Mouse (Mus musculus) erythroblast, embryonic 14.5 days (primary cell): ENCODE results near the gene Klhl29. TPM values are rescaled to one million over a fixed set of nuclear protein-coding genes. Genes with fewer than 3 reads are reported as not detected.

Experiments used
- H3K27me3 ChIP-seq: 2 replicates; pipeline ENCODE4 v1.6.1; 2012; ENCODE audit warnings: inconsistent platforms; ENCODE audit not compliant: control insufficient read depth
- H3K36me3 ChIP-seq: 2 replicates; pipeline ENCODE4 v1.6.1; 2012; ENCODE audit warnings: mild to moderate bottlenecking, inconsistent platforms; ENCODE audit not compliant: control insufficient read depth
- H3K4me1 ChIP-seq: 2 replicates; pipeline ENCODE4 v1.6.1; 2012; ENCODE audit warnings: inconsistent platforms; ENCODE audit not compliant: control insufficient read depth
- H3K4me3 ChIP-seq: replicated peaks from 2 replicates; pipeline ENCODE3; 2012; ENCODE audit warnings: moderate library complexity, mild to moderate bottlenecking, inconsistent platforms
- H3K9me3 ChIP-seq: 2 replicates; pipeline ENCODE4 v1.6.1; 2012; ENCODE audit warnings: low read length, inconsistent platforms, mixed read lengths; ENCODE audit not compliant: control insufficient read depth
- GATA1 ChIP-seq: IDR thresholded peaks from 2 replicates; pipeline ENCODE4 v1.6.1; 2012; ENCODE audit warnings: low read length, inconsistent platforms, mixed read lengths
- TAL1 ChIP-seq: IDR thresholded peaks from 3 replicates; pipeline ENCODE4 v1.6.1; 2012; ENCODE audit warnings: low read length, inconsistent platforms, mixed read lengths
- polyA plus RNA-seq: library from polyadenylated mRNA; stranded (reverse); fragments of >175 nt; gene quantifications from 2 replicates; pipeline ENCODE4 v1.2.3, GENCODE M21; 2012

Gene Klhl29
- polyA plus RNA-seq, 1 experiment: not detected

DNA sequence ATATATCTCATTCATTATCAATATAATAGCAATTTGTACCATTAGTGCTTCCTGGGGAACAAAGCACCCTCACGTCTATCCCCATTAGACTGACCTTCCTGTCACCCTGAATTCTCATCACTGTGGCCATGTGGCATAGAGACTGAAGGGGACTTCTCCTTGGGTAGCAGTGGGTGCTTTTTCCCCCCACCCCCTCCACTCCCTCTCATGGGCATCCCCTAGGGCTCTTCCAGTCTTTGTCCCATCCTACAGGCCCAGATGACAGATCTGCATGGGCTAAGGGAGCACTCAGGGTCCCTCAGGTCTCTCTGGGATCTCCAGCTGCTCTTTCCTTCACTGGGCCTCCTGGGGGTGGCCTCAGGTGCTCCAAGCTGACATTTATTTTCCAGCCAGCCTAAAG is 286.8 kb downstream of the Klhl29 start:
- Histone ChIP-seq H3K36me3 (no peaks in the 10 kb centered on the region), H3K4me3 (no peak overlapping the region), H3K27me3 (no peaks in the 10 kb centered on the region), H3K9me3 (no peaks in the 10 kb centered on the region), H3K4me1 (no peaks in the 10 kb centered on the region)
- TF ChIP-seq GATA1: no peak
- TF ChIP-seq TAL1: no peak

DNA sequence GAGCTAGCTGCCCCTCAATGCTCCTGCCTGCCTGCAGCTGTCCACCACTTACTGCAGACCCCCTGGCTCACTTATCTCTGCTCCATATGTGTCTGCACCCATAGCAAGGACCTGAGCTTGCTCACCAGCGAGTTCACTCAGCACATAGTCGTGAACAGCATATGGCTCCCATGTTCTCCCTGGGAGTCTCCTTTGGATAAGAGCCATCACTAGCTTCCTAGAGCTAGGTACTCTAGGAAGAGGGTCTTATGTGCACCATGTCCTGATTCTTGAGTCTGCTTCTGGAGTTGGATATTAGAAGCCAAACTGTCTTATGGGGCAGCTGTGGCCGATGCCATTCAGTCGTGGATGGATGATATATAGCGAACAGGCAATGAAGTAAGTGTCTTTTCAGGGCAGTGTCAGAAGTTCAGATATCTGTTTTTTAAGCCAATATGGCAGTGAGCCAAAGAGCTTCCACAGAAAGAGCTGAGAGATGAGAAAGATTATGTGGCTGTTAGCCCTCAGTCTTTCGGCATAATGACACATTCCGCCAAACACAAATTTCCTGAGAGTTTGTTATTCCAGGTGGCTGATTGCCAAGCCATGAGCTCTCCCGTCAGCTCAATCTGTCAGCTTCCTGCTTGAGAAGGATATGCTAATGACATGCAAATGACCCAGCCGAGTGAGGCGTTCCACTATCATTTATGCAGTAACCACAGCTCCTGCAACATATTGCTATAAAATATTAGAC is 287.5 kb downstream of the Klhl29 start:
- Histone ChIP-seq H3K27me3 (no peaks in the 10 kb centered on the region), H3K9me3 (no peaks in the 10 kb centered on the region), H3K4me3 (no peak overlapping the region), H3K4me1 (no peaks in the 10 kb centered on the region), H3K36me3 (no peaks in the 10 kb centered on the region)
- TF ChIP-seq GATA1: no peak
- no peak for TF ChIP-seq TAL1

DNA sequence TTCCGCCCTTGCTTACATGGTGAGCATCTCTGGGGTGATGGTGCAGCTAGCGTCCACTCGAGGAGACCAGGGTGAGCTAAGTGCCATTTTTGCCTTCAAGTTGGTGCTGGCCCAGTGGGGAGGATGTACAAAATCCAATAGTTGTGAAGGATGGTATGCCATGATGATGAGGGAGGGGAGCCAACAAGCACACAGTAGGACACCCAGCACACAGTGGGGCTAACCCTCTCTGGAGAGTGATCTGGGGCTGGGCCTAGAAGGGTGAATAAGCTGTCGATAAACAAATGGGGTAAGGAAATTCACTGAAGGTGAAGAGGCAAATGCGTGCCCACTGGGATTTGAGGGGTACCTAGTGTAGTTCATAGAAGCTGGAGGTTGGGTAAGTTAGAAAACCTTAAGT is 290.8 kb downstream of the Klhl29 start:
- Histone ChIP-seq H3K4me1 (no peaks in the 10 kb centered on the region), H3K27me3 (no peaks in the 10 kb centered on the region), H3K4me3 (no peak overlapping the region), H3K36me3 (no peaks in the 10 kb centered on the region), H3K9me3 (no peaks in the 10 kb centered on the region; the same call in 1 of the 2 replicates)
- TF ChIP-seq TAL1 (no peak), GATA1 (no peak)

DNA sequence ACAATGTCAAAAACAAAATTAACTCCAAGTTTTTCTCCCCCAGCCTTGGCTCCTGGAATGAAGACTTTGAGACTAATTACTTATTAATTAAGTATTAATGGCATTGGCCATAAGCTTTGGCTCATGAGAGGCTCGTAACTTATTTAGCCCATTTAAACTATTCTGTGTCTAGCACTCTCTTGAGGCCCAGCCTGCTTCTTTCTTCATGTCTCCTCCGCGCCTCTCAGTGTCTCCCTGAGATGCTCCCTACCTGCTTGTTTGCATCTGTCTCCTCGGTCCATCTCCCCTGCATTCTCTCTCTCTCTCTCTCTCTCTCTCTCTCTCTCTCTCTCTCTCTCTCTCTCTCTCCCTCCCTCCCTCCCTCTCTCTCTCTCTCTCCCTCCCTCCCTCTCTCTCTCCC is 294.0 kb downstream of the Klhl29 start:
- Histone ChIP-seq H3K4me3 (no peak overlapping the region), H3K27me3 (no peaks in the 10 kb centered on the region), H3K9me3 (no peaks in the 10 kb centered on the region; the same call in 1 of the 2 replicates), H3K36me3 (no peaks in the 10 kb centered on the region), H3K4me1 (no peaks in the 10 kb centered on the region)
- TF ChIP-seq TAL1 (no peak), GATA1 (no peak)

GRCm38 (mm10) chr12:5073191-5073590 is 302.3 kb downstream of the Klhl29 start:
- Histone ChIP-seq H3K4me3 (no peak overlapping the region), H3K27me3 (no peaks in the 10 kb centered on the region), H3K4me1 (no peaks in the 10 kb centered on the region), H3K36me3 (no peaks in the 10 kb centered on the region), H3K9me3 (no peaks in the 10 kb centered on the region)
- TF ChIP-seq GATA1: no peak
- no peak for TF ChIP-seq TAL1

DNA sequence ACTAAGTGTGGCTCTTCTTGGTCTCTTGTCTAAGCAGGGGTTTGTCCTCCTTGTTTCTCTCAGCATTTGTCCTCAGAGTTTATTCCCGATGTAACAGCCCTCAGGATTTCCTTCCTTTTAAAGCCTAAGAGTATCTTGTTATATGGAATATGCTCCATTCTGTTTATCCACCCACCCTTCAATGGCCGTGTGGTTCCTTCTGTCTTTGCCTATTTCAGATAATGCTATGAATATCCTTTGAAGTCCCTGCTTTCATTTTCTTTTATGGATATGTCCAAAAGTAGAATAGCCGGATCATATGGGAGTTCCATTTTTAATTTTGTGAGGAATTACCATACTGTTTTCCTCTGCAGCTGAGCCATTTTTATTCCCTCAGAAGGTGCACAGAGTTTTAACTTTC is 305.4 kb downstream of the Klhl29 start:
- TF ChIP-seq TAL1 (no peak), GATA1 (no peak)
- Histone ChIP-seq H3K27me3 (no peaks in the 10 kb centered on the region), H3K36me3 (no peaks in the 10 kb centered on the region), H3K9me3 (no peaks in the 10 kb centered on the region), H3K4me3 (no peak overlapping the region), H3K4me1 (no peaks in the 10 kb centered on the region)

DNA sequence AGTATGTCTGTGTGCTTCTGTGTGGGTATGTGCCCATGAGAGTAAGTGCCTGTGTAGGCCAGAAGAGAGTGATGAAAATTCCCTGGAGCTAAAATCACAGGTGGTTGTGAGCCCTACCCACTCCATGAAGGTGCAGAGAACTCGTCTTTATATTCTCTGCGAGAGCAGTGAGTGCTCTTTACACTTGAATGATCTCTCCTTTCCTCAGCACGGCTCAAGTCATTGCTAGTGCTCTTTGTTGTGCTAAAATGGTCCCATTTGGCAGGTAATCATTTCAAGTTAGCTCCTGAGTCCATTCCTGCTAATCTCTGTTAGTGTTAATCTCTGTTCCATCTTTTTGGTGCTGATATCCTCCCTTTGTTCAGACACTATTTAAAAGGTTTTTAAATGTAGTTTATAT is 307.9 kb downstream of the Klhl29 start:
- no peak for TF ChIP-seq TAL1
- Histone ChIP-seq H3K36me3 (no peaks in the 10 kb centered on the region), H3K9me3 (peaks cover 4% of the 10 kb centered on the region), H3K4me1 (no peaks in the 10 kb centered on the region), H3K4me3 (no peak overlapping the region), H3K27me3 (no peaks in the 10 kb centered on the region)

- Histone ChIP-seq H3K36me3 (peaks cover 19% of the 10 kb centered on the region), H3K4me3 (no peak overlapping the region), H3K27me3 (no peaks in the 10 kb centered on the region; the same call in 1 of the 2 replicates), H3K4me1 (no peaks in the 10 kb centered on the region), H3K9me3 (peaks cover 30% of the 10 kb centered on the region)
- TF ChIP-seq TAL1 (no peak), GATA1 (no peak)
Observed at GRCm38 (mm10) chr12:5048104-5048503, 327.4 kb downstream of the Klhl29 start.

DNA sequence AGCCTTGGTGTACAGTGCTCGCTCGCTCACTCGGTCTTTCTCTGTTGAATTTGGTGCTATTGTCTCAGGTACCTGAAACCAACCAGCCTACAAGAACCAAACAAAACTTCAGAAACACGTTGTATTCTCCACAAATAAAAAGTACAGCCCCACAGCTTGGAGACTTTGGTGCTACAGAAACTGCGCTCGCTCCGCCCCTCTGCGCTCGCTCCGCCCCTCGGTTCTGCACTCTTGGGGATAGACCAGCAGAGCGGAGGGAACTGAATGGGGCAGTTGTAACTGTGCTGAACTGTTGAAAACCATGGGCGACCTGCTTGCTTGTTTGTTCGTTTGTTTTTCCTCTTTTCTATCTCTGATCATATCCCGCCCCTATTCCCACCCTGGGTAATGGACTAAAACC is 331.3 kb downstream of the Klhl29 start:
- peaks cover 46% of the 10 kb centered on the region for H3K36me3 ChIP-seq
- no peak for TF ChIP-seq GATA1
- TF ChIP-seq TAL1: no peak
- no peaks in the 10 kb centered on the region for H3K4me1 ChIP-seq
- H3K4me3 ChIP-seq: no peak overlapping the region
- H3K27me3 ChIP-seq: no peaks in the 10 kb centered on the region
- H3K9me3 ChIP-seq: peaks cover 4% of the 10 kb centered on the region

DNA sequence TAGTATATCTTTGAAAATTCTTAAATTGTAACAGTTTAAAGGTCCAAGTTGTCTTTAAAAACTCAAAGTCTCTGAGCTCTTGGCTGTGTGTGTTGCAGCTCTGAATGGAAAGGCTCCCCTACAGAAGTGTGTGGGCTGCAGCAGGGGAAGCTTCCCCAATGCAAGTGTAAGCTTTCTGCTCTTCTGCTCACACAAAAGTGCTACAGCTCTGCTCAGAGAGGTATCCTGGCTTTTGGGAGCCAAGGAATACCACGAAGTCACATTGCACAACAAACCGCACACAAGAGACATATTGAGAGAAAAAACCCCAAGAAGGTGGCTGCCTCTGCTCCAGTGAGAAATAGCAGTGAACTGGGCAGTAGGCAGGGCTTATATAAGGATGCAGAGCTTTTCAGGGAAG is 337.5 kb downstream of the Klhl29 start:
- no peaks in the 10 kb centered on the region for H3K4me1 ChIP-seq
- H3K4me3 ChIP-seq: no peak overlapping the region
- H3K36me3 ChIP-seq: peaks cover 83% of the 10 kb centered on the region
- no peak for TF ChIP-seq TAL1
- TF ChIP-seq GATA1: no peak
- H3K9me3 ChIP-seq: no peaks in the 10 kb centered on the region
- no peaks in the 10 kb centered on the region for H3K27me3 ChIP-seq
